Mouse (Mus musculus) bone marrow macrophage, adult 2 months (primary cell): ENCODE results near the gene Olfr1532-ps1.
"Not testable (repeated sequence)": the region's sequence is repeated elsewhere in the genome, so short reads cannot be mapped to it uniquely, and the experiment has no call there.

Source experiments
- CTCF ChIP-seq: IDR thresholded peaks from 2 replicates; pipeline ENCODE4 v1.5.1; 2012; ENCODE audit warnings: low read depth, mild to moderate bottlenecking, low read length, moderate library complexity
- POLR2A ChIP-seq: IDR thresholded peaks from 2 replicates; pipeline ENCODE4 v1.6.1; 2012; ENCODE audit warnings: mild to moderate bottlenecking, low read depth, low read length, borderline replicate concordance

DNA sequence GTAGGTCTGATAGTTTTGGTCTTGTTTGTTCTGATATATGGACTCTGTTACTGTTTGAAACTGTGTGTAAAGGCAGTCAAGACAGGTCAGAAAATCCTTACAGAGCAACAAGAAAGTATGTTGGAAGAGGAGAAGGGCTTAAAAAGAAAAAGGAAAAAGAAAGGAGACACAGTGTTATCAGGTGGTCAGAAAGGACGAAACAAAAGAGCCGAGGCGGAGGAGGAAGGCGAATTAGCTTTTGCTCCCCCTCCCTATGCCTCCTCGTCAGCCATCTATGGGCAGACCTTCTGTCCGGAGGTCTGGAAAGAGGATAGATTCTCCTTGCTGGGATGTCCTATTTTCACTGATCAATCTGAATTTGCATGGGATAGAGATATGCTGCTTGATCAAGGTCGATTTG is 13.2 kb downstream of the Olfr1532-ps1 start:
- TF ChIP-seq POLR2A, CTCF: not testable (repeated sequence)
